ENCODE assay signal across 8 mouse cellular contexts in genomic region chr13:34128276-34129114, GRCm38 (mm10). TPM values are rescaled to one million over a fixed set of nuclear protein-coding genes. Genes with fewer than 3 reads are reported as not detected.
DNase-seq lines count a peak whose midpoint lies in the region; ATAC-seq and TF ChIP-seq lines count a peak whose summit lies in the region.

No protein-coding gene starts in this region.

- H3K36me3 ChIP-seq in lung, embryonic 14.5 days (ENCODE audit: insufficient read depth): peaks cover 9% of the 10 kb centered on the region; the same call in 1 of the 2 replicates
- peaks cover 43% of the 10 kb centered on the region for H3K36me3 ChIP-seq in forebrain, embryonic 12.5 days (replicated peaks)
- H3K36me3 ChIP-seq in kidney, embryonic 16.5 days (ENCODE audit: insufficient read depth, low read length): no peaks in the 10 kb centered on the region
- peaks cover 9% of the 10 kb centered on the region; the same call in 1 of the 2 replicates for H3K36me3 ChIP-seq in neural tube, embryonic 14.5 days (ENCODE audit: control insufficient read depth, insufficient read depth, low read length)

- WGBS in lung, embryonic 14.5 days: 79% methylated on average over 9 of the region's 9 CpGs
- 48% methylated on average over 9 of the region's 9 CpGs for WGBS in forebrain, embryonic 12.5 days
- 76% methylated on average over 9 of the region's 9 CpGs for WGBS in kidney, embryonic 16.5 days
- WGBS in neural tube, embryonic 14.5 days: 21% methylated on average over 8 of the region's 9 CpGs

- no peak overlapping the region for H3K27ac ChIP-seq in lung, embryonic 14.5 days (ENCODE audit: low read depth)
- peak overlapping the region; percentile 100 for H3K27ac ChIP-seq in forebrain, embryonic 12.5 days
- H3K27ac ChIP-seq in kidney, embryonic 16.5 days (ENCODE audit: low read length): no peak overlapping the region
- H3K27ac ChIP-seq in neural tube, embryonic 14.5 days (ENCODE audit: low read depth, low read length): peak overlapping the region; percentile 100

- peak overlapping the region; percentile 64; the same call in 1 of the 2 replicates for H3K4me3 ChIP-seq in lung, embryonic 14.5 days (ENCODE audit: low read depth, low read length)
- H3K4me3 ChIP-seq in forebrain, embryonic 12.5 days (replicated peaks): peak overlapping the region; percentile 88
- H3K4me3 ChIP-seq in kidney, embryonic 16.5 days (ENCODE audit: low read length): peak overlapping the region; percentile 76
- peak overlapping the region; percentile 93 for H3K4me3 ChIP-seq in neural tube, embryonic 14.5 days (ENCODE audit: low read depth, low read length)

- H3K4me2 ChIP-seq in lung, embryonic 14.5 days: peak overlapping the region; percentile 86
- H3K4me2 ChIP-seq in forebrain, embryonic 12.5 days: peak overlapping the region; percentile 85
- peak overlapping the region; percentile 92 for H3K4me2 ChIP-seq in kidney, embryonic 16.5 days (replicated peaks; ENCODE audit: low read depth, low read length)
- peak overlapping the region; percentile 69 for H3K4me2 ChIP-seq in neural tube, embryonic 14.5 days (ENCODE audit: low read depth, low read length)

- no peak for ATAC-seq in lung, embryonic 14.5 days (ENCODE audit: insufficient read depth)
- ATAC-seq in forebrain, embryonic 12.5 days (ENCODE audit: low FRiP score): no peak
- ATAC-seq in kidney, embryonic 16.5 days (ENCODE audit: low FRiP score, low TSS enrichment): no peak
- ATAC-seq in neural tube, embryonic 14.5 days (ENCODE audit: low read depth): no peak

- H3K4me1 ChIP-seq in lung, embryonic 14.5 days (ENCODE audit: insufficient read depth): peaks cover 2% of the 10 kb centered on the region
- peaks cover 57% of the 10 kb centered on the region for H3K4me1 ChIP-seq in forebrain, embryonic 12.5 days
- H3K4me1 ChIP-seq in kidney, embryonic 16.5 days (ENCODE audit: insufficient read depth, low read length): peaks cover 51% of the 10 kb centered on the region
- H3K4me1 ChIP-seq in neural tube, embryonic 14.5 days (ENCODE audit: control insufficient read depth, insufficient read depth, low read length): peaks cover 18% of the 10 kb centered on the region

- H3K27me3 ChIP-seq in lung, embryonic 14.5 days (ENCODE audit: insufficient read depth, low read length): peaks cover 24% of the 10 kb centered on the region
- H3K27me3 ChIP-seq in forebrain, embryonic 12.5 days: no peaks in the 10 kb centered on the region
- H3K27me3 ChIP-seq in kidney, embryonic 16.5 days (ENCODE audit: insufficient read depth, low read length): peaks cover 8% of the 10 kb centered on the region
- H3K27me3 ChIP-seq in neural tube, embryonic 14.5 days (ENCODE audit: control insufficient read depth, insufficient read depth, low read length): no peaks in the 10 kb centered on the region

- H3K9ac ChIP-seq in lung, embryonic 14.5 days: no peak overlapping the region; the same call in 1 of the 2 replicates
- H3K9ac ChIP-seq in forebrain, embryonic 12.5 days: peak overlapping the region; percentile 97
- H3K9ac ChIP-seq in kidney, embryonic 16.5 days (replicated peaks; ENCODE audit: low read length): no peak overlapping the region
- H3K9ac ChIP-seq in neural tube, embryonic 14.5 days (replicated peaks; ENCODE audit: low read depth, low read length): peak overlapping the region; percentile 99

- no peaks in the 10 kb centered on the region for H3K9me3 ChIP-seq in lung, embryonic 14.5 days (ENCODE audit: low read depth, low read length)
- no peaks in the 10 kb centered on the region for H3K9me3 ChIP-seq in forebrain, embryonic 12.5 days
- H3K9me3 ChIP-seq in kidney, embryonic 16.5 days (ENCODE audit: low read length): no peaks in the 10 kb centered on the region
- H3K9me3 ChIP-seq in neural tube, embryonic 14.5 days (ENCODE audit: control insufficient read depth, low read length): no peaks in the 10 kb centered on the region

- TF ChIP-seq CTCF in lung, embryonic 14.5 days (IDR thresholded peaks at IDR 0.05; ENCODE audit: low read depth): no peak

- DNase-seq in lung, embryonic 14.5 days: no peak
- DNase-seq in lung, postnatal 36 days: no peak
- no peak for DNase-seq in adrenal gland, postnatal 4 days (ENCODE audit: low spot score in 2 of 2)
- no peak for DNase-seq in retina, postnatal 1 day
- no peak for DNase-seq in adrenal gland, adult 2 months

RNA-seq across cellular contexts. Expression of gene Tubb2b, which starts 1.8 kb away (rescaled TPM):
- 13.3 and 15.9 TPM in 2 replicates for polyA plus RNA-seq in lung, embryonic 14.5 days (2014; fragmentation: Nextera tagmentation; extraction: Ambion mirVana)
- polyA plus RNA-seq in forebrain, embryonic 12.5 days (2016; fragmentation: Nextera tagmentation; extraction: Ambion mirVana): 311 and 346 TPM in 2 replicates
- 39.7 and 40.4 TPM in 2 replicates for polyA plus RNA-seq in kidney, embryonic 16.5 days (2015; fragmentation: Nextera tagmentation; extraction: Ambion mirVana)
- polyA plus RNA-seq in neural tube, embryonic 14.5 days (2014; fragmentation: Nextera tagmentation; extraction: Ambion mirVana): 629 and 667 TPM in 2 replicates
- total RNA-seq in adrenal gland, postnatal 4 days (2021): 100 to 1,000 TPM in 1 of 2 experiments, 10 to 100 TPM in 1; 59.8 to 108 TPM
- 1 to 10 TPM; 1.1 to 1.7 TPM for total RNA-seq in adrenal gland, adult 2 months (2021)
- polyA plus RNA-seq in adrenal gland, adult 2 months (2012; rRNA removed): 1.6 and 4.2 TPM in 2 replicates

RNA-seq across cellular contexts. Expression of gene Psmg4, which starts 34.3 kb away (rescaled TPM):
- polyA plus RNA-seq in lung, embryonic 14.5 days (2014; fragmentation: Nextera tagmentation; extraction: Ambion mirVana): 73.7 and 78.0 TPM in 2 replicates
- polyA plus RNA-seq in forebrain, embryonic 12.5 days (2016; fragmentation: Nextera tagmentation; extraction: Ambion mirVana): 134 and 141 TPM in 2 replicates
- 67.4 and 74.9 TPM in 2 replicates for polyA plus RNA-seq in kidney, embryonic 16.5 days (2015; fragmentation: Nextera tagmentation; extraction: Ambion mirVana)
- polyA plus RNA-seq in neural tube, embryonic 14.5 days (2014; fragmentation: Nextera tagmentation; extraction: Ambion mirVana): 77.8 and 87.4 TPM in 2 replicates
- 10 to 100 TPM; 45.2 to 50.0 TPM for total RNA-seq in adrenal gland, postnatal 4 days (2021)
- 10 to 100 TPM; 30.4 to 36.3 TPM for total RNA-seq in adrenal gland, adult 2 months (2021)
- 109 and 110 TPM in 2 replicates for polyA plus RNA-seq in adrenal gland, adult 2 months (2012; rRNA removed)

RNA-seq across cellular contexts. Expression of gene Tubb2a, which starts 50.7 kb away (rescaled TPM):
- polyA plus RNA-seq in lung, embryonic 14.5 days (2014; fragmentation: Nextera tagmentation; extraction: Ambion mirVana): 164 and 169 TPM in 2 replicates
- 397 and 403 TPM in 2 replicates for polyA plus RNA-seq in forebrain, embryonic 12.5 days (2016; fragmentation: Nextera tagmentation; extraction: Ambion mirVana)
- polyA plus RNA-seq in kidney, embryonic 16.5 days (2015; fragmentation: Nextera tagmentation; extraction: Ambion mirVana): 143 and 150 TPM in 2 replicates
- 2,423 and 2,884 TPM in 2 replicates for polyA plus RNA-seq in neural tube, embryonic 14.5 days (2014; fragmentation: Nextera tagmentation; extraction: Ambion mirVana)
- 100 to 1,000 TPM in 1 of 2 experiments, 10 to 100 TPM in 1; 98.3 to 122 TPM for total RNA-seq in adrenal gland, postnatal 4 days (2021)
- 10 to 100 TPM; 30.1 to 37.2 TPM for total RNA-seq in adrenal gland, adult 2 months (2021)
- polyA plus RNA-seq in adrenal gland, adult 2 months (2012; rRNA removed): 74.7 and 93.5 TPM in 2 replicates

Comparison
In these comparisons a context has a peak if more than half of its experiments do, and no peak if none do; other contexts are left out.
1. H3K27ac ChIP-seq: peak in forebrain, embryonic 12.5 days (single experiment) and neural tube, embryonic 14.5 days (single experiment); none in lung, embryonic 14.5 days (single experiment) and kidney, embryonic 16.5 days (single experiment).
2. H3K9ac ChIP-seq: peak in forebrain, embryonic 12.5 days (single experiment) and neural tube, embryonic 14.5 days (single experiment); none in lung, embryonic 14.5 days (single experiment) and kidney, embryonic 16.5 days (single experiment).
3. Peak in every context shown above with its lines, with median percentiles within 50 percentile points of each other: H3K4me2 ChIP-seq and H3K4me3 ChIP-seq.